Mouse (Mus musculus) limb, embryonic 15.5 days (tissue): ENCODE data around the gene Cdc25a. TPM values are rescaled to one million over a fixed set of nuclear protein-coding genes. Genes with fewer than 3 reads are reported as not detected.

ENCODE experiments used
- ATAC-seq: fragments of 200-750 bp; cut with Nextera tagmentation; 2 replicates; pipeline ENCODE4 v1.8.0; 2017; ENCODE audit warnings: low read depth, moderate TSS enrichment; ENCODE audit not compliant: insufficient number of reproducible peaks, low FRiP score, low TSS enrichment
- H3K27ac ChIP-seq: fragments of 300-500 bp; sonication (generic); 2 replicates; pipeline ENCODE4 v1.5.1; 2015; ENCODE audit warnings: moderate library complexity, mild to moderate bottlenecking, inconsistent platforms
- H3K27me3 ChIP-seq: fragments of 300-500 bp; sonication (generic); 2 replicates; pipeline ENCODE4 v1.6.1; 2015; ENCODE audit warnings: inconsistent platforms
- H3K36me3 ChIP-seq: fragments of 300-500 bp; sonication (generic); 2 replicates; pipeline ENCODE4 v1.6.1; 2015; ENCODE audit warnings: inconsistent platforms
- H3K4me1 ChIP-seq: fragments of 300-500 bp; sonication (generic); 2 replicates; pipeline ENCODE4 v1.6.1; 2015; ENCODE audit warnings: inconsistent platforms
- H3K4me2 ChIP-seq: fragments of 300-500 bp; sonication (generic); 2 replicates; pipeline ENCODE4 v1.6.1; 2015; ENCODE audit warnings: mild to moderate bottlenecking, inconsistent platforms
- H3K4me3 ChIP-seq: fragments of 300-500 bp; sonication (generic); 2 replicates; pipeline ENCODE4 v1.5.1; 2015; ENCODE audit warnings: mild to moderate bottlenecking, inconsistent platforms
- H3K9ac ChIP-seq: fragments of 300-500 bp; sonication (generic); 2 replicates; pipeline ENCODE4 v1.6.1; 2015; ENCODE audit warnings: inconsistent platforms
- H3K9me3 ChIP-seq: fragments of 300-500 bp; sonication (generic); 2 replicates; pipeline ENCODE4 v1.6.1; 2016; ENCODE audit warnings: inconsistent platforms
- WGBS: fragments of 180-500 bp; shearing (Covaris S2); methylation state at CpG from one replicate; pipeline ENCODE4 v1.1.7; 2015; 5-methylcytosine and 5-hydroxymethylcytosine counted together
- polyA plus RNA-seq: library from polyadenylated mRNA; unstranded; fragments of >200 nt; fragmentation: Nextera tagmentation; extraction: Ambion mirVana; gene quantifications from 2 replicates; pipeline ENCODE4 v1.2.1, GENCODE M21; 2015

The Cdc25a gene
- polyA plus RNA-seq, 1 experiment from 2014 or later: 27.1 TPM

GRCm38 (mm10) chr9:109895593-109895992, 20.2 kb downstream of the Cdc25a start:
- no peaks in the 10 kb centered on the region for H3K9me3 ChIP-seq
- no peak overlapping the region for H3K9ac ChIP-seq
- no peak overlapping the region for H3K4me3 ChIP-seq
- ATAC-seq: no peak
- WGBS: 82% methylated on average over 6 of the region's 6 CpGs
- no peaks in the 10 kb centered on the region for H3K27me3 ChIP-seq
- H3K4me1 ChIP-seq: peaks cover 11% of the 10 kb centered on the region; the same call in 1 of the 2 replicates
- peaks cover 35% of the 10 kb centered on the region for H3K36me3 ChIP-seq
- no peak overlapping the region for H3K4me2 ChIP-seq
- no peak overlapping the region for H3K27ac ChIP-seq

GRCm38 (mm10) chr9:109896253-109897150, 21.1 kb downstream of the Cdc25a start:
- Histone ChIP-seq H3K4me2 (no peak overlapping the region), H3K4me1 (peaks cover 11% of the 10 kb centered on the region; the same call in 1 of the 2 replicates), H3K4me3 (no peak overlapping the region), H3K9me3 (no peaks in the 10 kb centered on the region), H3K9ac (no peak overlapping the region), H3K27ac (no peak overlapping the region), H3K36me3 (peaks cover 26% of the 10 kb centered on the region), H3K27me3 (no peaks in the 10 kb centered on the region)
- 74% methylated on average over 8 of the region's 8 CpGs for WGBS
- ATAC-seq: no peak

- Histone ChIP-seq H3K9me3 (no peaks in the 10 kb centered on the region), H3K27me3 (no peaks in the 10 kb centered on the region), H3K4me2 (no peak overlapping the region), H3K9ac (no peak overlapping the region), H3K4me1 (peaks cover 11% of the 10 kb centered on the region; the same call in 1 of the 2 replicates), H3K27ac (no peak overlapping the region; the same call in 1 of the 2 replicates), H3K4me3 (no peak overlapping the region), H3K36me3 (peaks cover 13% of the 10 kb centered on the region)
- WGBS: 29% methylated on average over 2 of the region's 2 CpGs
- no peak for ATAC-seq
Observed at GRCm38 (mm10) chr9:109898027-109898426, 22.6 kb downstream of the Cdc25a start.

- Histone ChIP-seq H3K27ac (no peak overlapping the region), H3K9ac (no peak overlapping the region), H3K4me3 (no peak overlapping the region), H3K4me1 (peaks cover 7% of the 10 kb centered on the region; the same call in 1 of the 2 replicates), H3K4me2 (no peak overlapping the region), H3K36me3 (no peaks in the 10 kb centered on the region), H3K27me3 (no peaks in the 10 kb centered on the region), H3K9me3 (no peaks in the 10 kb centered on the region)
- ATAC-seq: no peak
- 44% methylated on average over 13 of the region's 15 CpGs for WGBS
Observed at GRCm38 (mm10) chr9:109899361-109899760, 24.0 kb downstream of the Cdc25a start.

- Histone ChIP-seq H3K9me3 (no peaks in the 10 kb centered on the region), H3K27ac (no peak overlapping the region), H3K27me3 (no peaks in the 10 kb centered on the region), H3K9ac (no peak overlapping the region), H3K36me3 (no peaks in the 10 kb centered on the region), H3K4me2 (no peak overlapping the region), H3K4me1 (peaks cover 4% of the 10 kb centered on the region; the same call in 1 of the 2 replicates), H3K4me3 (no peak overlapping the region)
- ATAC-seq: no peak
- whole genome bisulfite sequencing: 65% methylated on average over 8 of the region's 8 CpGs
Observed at GRCm38 (mm10) chr9:109899774-109900173, 24.4 kb downstream of the Cdc25a start.

GRCm38 (mm10) chr9:109900604-109901003, 25.2 kb downstream of the Cdc25a start:
- Histone ChIP-seq H3K4me3 (no peak overlapping the region), H3K36me3 (no peaks in the 10 kb centered on the region), H3K4me1 (peaks cover 4% of the 10 kb centered on the region; the same call in 1 of the 2 replicates), H3K4me2 (no peak overlapping the region), H3K9ac (no peak overlapping the region), H3K9me3 (no peaks in the 10 kb centered on the region), H3K27me3 (no peaks in the 10 kb centered on the region), H3K27ac (no peak overlapping the region)
- no peak for ATAC-seq
- WGBS: 75% methylated on average over 3 of the region's 3 CpGs

- WGBS: 48% methylated on average over 4 of the region's 4 CpGs
- Histone ChIP-seq H3K9ac (no peak overlapping the region), H3K4me3 (no peak overlapping the region), H3K9me3 (no peaks in the 10 kb centered on the region), H3K36me3 (no peaks in the 10 kb centered on the region), H3K27me3 (no peaks in the 10 kb centered on the region), H3K27ac (no peak overlapping the region), H3K4me2 (no peak overlapping the region), H3K4me1 (peaks cover 4% of the 10 kb centered on the region; the same call in 1 of the 2 replicates)
- no peak for ATAC-seq
Observed at GRCm38 (mm10) chr9:109902246-109902645, 26.9 kb downstream of the Cdc25a start.

- Histone ChIP-seq H3K9me3 (no peaks in the 10 kb centered on the region), H3K4me2 (no peak overlapping the region), H3K27me3 (no peaks in the 10 kb centered on the region), H3K36me3 (no peaks in the 10 kb centered on the region), H3K9ac (no peak overlapping the region), H3K4me3 (no peak overlapping the region), H3K27ac (no peak overlapping the region), H3K4me1 (peaks cover 4% of the 10 kb centered on the region; the same call in 1 of the 2 replicates)
- 55% methylated on average over 5 of the region's 5 CpGs for WGBS
- no peak for ATAC-seq
Observed at GRCm38 (mm10) chr9:109902740-109903139, 27.4 kb downstream of the Cdc25a start.

GRCm38 (mm10) chr9:109907300-109907699, 31.9 kb downstream of the Cdc25a start:
- Histone ChIP-seq H3K9me3 (no peaks in the 10 kb centered on the region), H3K9ac (no peak overlapping the region), H3K36me3 (no peaks in the 10 kb centered on the region), H3K27ac (no peak overlapping the region), H3K4me2 (no peak overlapping the region), H3K4me3 (no peak overlapping the region), H3K27me3 (no peaks in the 10 kb centered on the region), H3K4me1 (0 out of 2 replicates have a peak, but pooled peaks cover 2% of the 10 kb centered on the region)
- ATAC-seq: no peak
- WGBS: 60% methylated on average over 8 of the region's 8 CpGs

- Histone ChIP-seq H3K27me3 (no peaks in the 10 kb centered on the region), H3K36me3 (no peaks in the 10 kb centered on the region), H3K9me3 (no peaks in the 10 kb centered on the region), H3K4me2 (no peak overlapping the region), H3K9ac (no peak overlapping the region), H3K4me1 (0 out of 2 replicates have a peak, but pooled peaks cover 2% of the 10 kb centered on the region), H3K27ac (no peak overlapping the region), H3K4me3 (no peak overlapping the region)
- 70% methylated on average over 6 of the region's 6 CpGs for whole genome bisulfite sequencing
- no peak for ATAC-seq
Observed at GRCm38 (mm10) chr9:109907774-109908465, 32.5 kb downstream of the Cdc25a start.

GRCm38 (mm10) chr9:109909102-109909501, 33.7 kb downstream of the Cdc25a start:
- Histone ChIP-seq H3K4me3 (no peak overlapping the region), H3K4me1 (0 out of 2 replicates have a peak, but pooled peaks cover 2% of the 10 kb centered on the region), H3K9me3 (no peaks in the 10 kb centered on the region), H3K27me3 (no peaks in the 10 kb centered on the region), H3K27ac (no peak overlapping the region), H3K36me3 (no peaks in the 10 kb centered on the region), H3K4me2 (no peak overlapping the region), H3K9ac (no peak overlapping the region)
- 64% methylated on average over 8 of the region's 8 CpGs for WGBS
- no peak for ATAC-seq

- H3K4me3 ChIP-seq: no peak overlapping the region
- ATAC-seq: no peak
- WGBS: 91% methylated on average over 4 of the region's 4 CpGs
Observed at GRCm38 (mm10) chr9:109909926-109910325, 34.5 kb downstream of the Cdc25a start.

More at GRCm38 (mm10) chr9:109909926-109910325, 34.5 kb downstream of the Cdc25a start:
- Histone ChIP-seq H3K4me1 (0 out of 2 replicates have a peak, but pooled peaks cover 2% of the 10 kb centered on the region), H3K9me3 (no peaks in the 10 kb centered on the region), H3K27me3 (no peaks in the 10 kb centered on the region), H3K4me2 (no peak overlapping the region), H3K36me3 (no peaks in the 10 kb centered on the region), H3K27ac (no peak overlapping the region), H3K9ac (no peak overlapping the region)
